8 mouse cellular contexts compared by ENCODE assay signal in genomic region chr11:102061236-102061940, GRCm38 (mm10). TPM values are rescaled to one million over a fixed set of nuclear protein-coding genes. Genes with fewer than 3 reads are reported as not detected.
DNase-seq lines count a peak whose midpoint lies in the region; ATAC-seq and TF ChIP-seq lines count a peak whose summit lies in the region.

No protein-coding gene starts in this region.

- ATAC-seq in CD4-positive, CD25-positive, alpha-beta regulatory T cell, adult 4 months, result peak; percentile 37
- ATAC-seq in forebrain, embryonic 12.5 days (ENCODE audit: low FRiP score), result peak; percentile 85
- peak; percentile 72 for ATAC-seq in heart, postnatal 0 days (ENCODE audit: insufficient read depth, low read depth)
- ATAC-seq in liver, embryonic 14.5 days (ENCODE audit: insufficient read depth), result peak; percentile 50; the same call in 1 of the 2 replicates
- ATAC-seq in stomach, embryonic 16.5 days (ENCODE audit: insufficient read depth, low FRiP score), result peak; percentile 74; the same call in 1 of the 2 replicates

- peak; percentile 73 for DNase-seq in c-Kit-positive CD71-positive TER-119-negative erythroid progenitor cells, embryonic 14.5 days (ENCODE audit: low read depth)
- peak; percentile 65 for DNase-seq in heart, postnatal 0 days (ENCODE audit: low spot score)
- DNase-seq in kidney, postnatal 36 days, result peak; percentile 75 to 79
- peak; percentile 48 to 63 (median 55) for DNase-seq in liver, embryonic 14.5 days (ENCODE audit: low read depth in 3 of 3, low spot score in 3 of 3)
- peak; percentile 87 for DNase-seq in neural tube, embryonic 10.5 days (ENCODE audit: extremely low spot score, low spot score)

- peaks cover 8% of the 10 kb centered on the region for H3K4me1 ChIP-seq in forebrain, embryonic 12.5 days
- no peaks in the 10 kb centered on the region for H3K4me1 ChIP-seq in heart, postnatal 0 days (ENCODE audit: control insufficient read depth, insufficient read depth)
- H3K4me1 ChIP-seq in liver, embryonic 14.5 days (replicated peaks; ENCODE audit: control insufficient read depth in 2 of 2, insufficient read depth in 2 of 2, low read length in 1 of 2), result peaks cover 0 to 7% of the 10 kb centered on the region in 2 experiments; a peak in 2 of 4 replicates
- peaks cover 6% of the 10 kb centered on the region; the same call in 1 of the 2 replicates for H3K4me1 ChIP-seq in stomach, embryonic 16.5 days (ENCODE audit: control insufficient read depth, insufficient read depth, low read length)

- WGBS in forebrain, embryonic 12.5 days, result 2% methylated on average over 22 of the region's 23 CpGs
- 9% methylated on average over 23 of the region's 23 CpGs for WGBS in heart, postnatal 0 days
- 8% methylated on average over 23 of the region's 23 CpGs for WGBS in liver, embryonic 14.5 days (ENCODE audit: insufficient replicate concordance)
- WGBS in stomach, embryonic 16.5 days, result 3% methylated on average over 23 of the region's 23 CpGs

- peak overlapping the region; percentile 76 for H3K4me2 ChIP-seq in forebrain, embryonic 12.5 days
- peak overlapping the region; percentile 57 for H3K4me2 ChIP-seq in heart, postnatal 0 days (ENCODE audit: low read depth, low read length)
- peak overlapping the region; percentile 48 for H3K4me2 ChIP-seq in liver, embryonic 14.5 days (ENCODE audit: low read depth)
- peak overlapping the region; percentile 67 for H3K4me2 ChIP-seq in stomach, embryonic 16.5 days (ENCODE audit: low read depth, low read length)

- no peak overlapping the region for H3K27ac ChIP-seq in forebrain, embryonic 12.5 days
- no peak overlapping the region for H3K27ac ChIP-seq in heart, postnatal 0 days (ENCODE audit: low read depth)
- H3K27ac ChIP-seq in liver, embryonic 14.5 days, result no peak overlapping the region
- H3K27ac ChIP-seq in stomach, embryonic 16.5 days (ENCODE audit: low read length), result no peak overlapping the region

- TF ChIP-seq EP300 in heart, postnatal 0 days (IDR thresholded peaks at IDR 0.05; ENCODE audit: low read depth), result no peak
- TF ChIP-seq EP300 in liver, embryonic 14.5 days (IDR thresholded peaks at IDR 0.05; ENCODE audit: low read depth), result no peak

- H3K9me3 ChIP-seq in forebrain, embryonic 12.5 days, result no peaks in the 10 kb centered on the region
- no peaks in the 10 kb centered on the region for H3K9me3 ChIP-seq in heart, postnatal 0 days (replicated peaks; ENCODE audit: control insufficient read depth, low read length)
- no peaks in the 10 kb centered on the region for H3K9me3 ChIP-seq in liver, embryonic 14.5 days (ENCODE audit: control insufficient read depth, low read length)
- no peaks in the 10 kb centered on the region for H3K9me3 ChIP-seq in stomach, embryonic 16.5 days (replicated peaks; ENCODE audit: control insufficient read depth, low read length)

- peak overlapping the region; percentile 40 for H3K4me3 ChIP-seq in forebrain, embryonic 12.5 days (replicated peaks)
- H3K4me3 ChIP-seq in heart, postnatal 0 days (ENCODE audit: low read depth, low read length), result 0 out of 2 replicates have a peak overlapping the region, but pooled peaks have one; percentile 24
- peak overlapping the region in 1 of 2 experiments; percentile 26; a peak in 2 of 4 replicates for H3K4me3 ChIP-seq in liver, embryonic 14.5 days (ENCODE audit: insufficient read depth in 1 of 2, low read depth in 2 of 2, low read length in 2 of 2)
- peak overlapping the region; percentile 39 for H3K4me3 ChIP-seq in stomach, embryonic 16.5 days (replicated peaks; ENCODE audit: low read length)

- H3K27me3 ChIP-seq in forebrain, embryonic 12.5 days, result peaks cover 16% of the 10 kb centered on the region
- no peaks in the 10 kb centered on the region for H3K27me3 ChIP-seq in heart, postnatal 0 days (ENCODE audit: control insufficient read depth, insufficient read depth, low read length)
- no peaks in the 10 kb centered on the region for H3K27me3 ChIP-seq in liver, embryonic 14.5 days (ENCODE audit: control insufficient read depth, insufficient read depth, low read length)
- H3K27me3 ChIP-seq in stomach, embryonic 16.5 days (ENCODE audit: control insufficient read depth, insufficient read depth, low read length), result no peaks in the 10 kb centered on the region; the same call in 1 of the 2 replicates

- H3K9ac ChIP-seq in forebrain, embryonic 12.5 days, result peak overlapping the region; percentile 65
- H3K9ac ChIP-seq in heart, postnatal 0 days (replicated peaks; ENCODE audit: low read depth, low read length), result no peak overlapping the region
- no peak overlapping the region for H3K9ac ChIP-seq in liver, embryonic 14.5 days (replicated peaks)
- peak overlapping the region; percentile 52; the same call in 1 of the 2 replicates for H3K9ac ChIP-seq in stomach, embryonic 16.5 days (ENCODE audit: low read length)

- TF ChIP-seq CTCF in heart, postnatal 0 days (IDR thresholded peaks at IDR 0.05; ENCODE audit: low read depth), result peak; percentile 93
- peak; percentile 98 for TF ChIP-seq CTCF in liver, embryonic 14.5 days (IDR thresholded peaks at IDR 0.05; ENCODE audit: low read depth)

- H3K36me3 ChIP-seq in forebrain, embryonic 12.5 days (replicated peaks), result peaks cover 48% of the 10 kb centered on the region
- no peaks in the 10 kb centered on the region; the same call in 1 of the 2 replicates for H3K36me3 ChIP-seq in heart, postnatal 0 days (replicated peaks; ENCODE audit: control insufficient read depth, insufficient read depth, low read length)
- peaks cover 20% of the 10 kb centered on the region for H3K36me3 ChIP-seq in liver, embryonic 14.5 days (replicated peaks; ENCODE audit: control insufficient read depth, insufficient read depth, low read depth)
- H3K36me3 ChIP-seq in stomach, embryonic 16.5 days (ENCODE audit: control insufficient read depth, insufficient read depth, low read length), result no peaks in the 10 kb centered on the region

RNA-seq across cellular contexts. Expression of gene Cd300lg, which starts 20.1 kb away (rescaled TPM):
- not detected for polyA plus RNA-seq in CD4-positive, CD25-positive, alpha-beta regulatory T cell, adult 4 months (2017; shearing (Covaris generic))
- 0.17 and 0.23 TPM in 2 replicates for polyA plus RNA-seq in forebrain, embryonic 12.5 days (2016; fragmentation: Nextera tagmentation; extraction: Ambion mirVana)
- total RNA-seq in heart, postnatal 0 days (2014; rRNA removed; ENCODE audit: low replicate concordance), result 23.0 and 79.5 TPM in 2 replicates
- polyA plus RNA-seq in heart, postnatal 0 days (2015; fragmentation: Nextera tagmentation; extraction: Ambion mirVana), result 22.9 and 24.0 TPM in 2 replicates
- polyA plus RNA-seq in liver, embryonic 14.5 days (2012; rRNA removed), result 0.29 and 0.38 TPM in 2 replicates
- polyA plus RNA-seq in liver, embryonic 14.5 days (2014; fragmentation: Nextera tagmentation; extraction: Ambion mirVana), result 0.56 and 0.59 TPM in 2 replicates
- polyA plus RNA-seq in stomach, embryonic 16.5 days (2015; fragmentation: Nextera tagmentation; extraction: Ambion mirVana), result 2.9 and 3.5 TPM in 2 replicates

RNA-seq across cellular contexts. Expression of gene Mpp2, which starts 26.9 kb away (rescaled TPM):
- 1 to 10 TPM; 1.3 to 3.6 TPM for polyA plus RNA-seq in CD4-positive, CD25-positive, alpha-beta regulatory T cell, adult 4 months (2017; shearing (Covaris generic))
- polyA plus RNA-seq in forebrain, embryonic 12.5 days (2016; fragmentation: Nextera tagmentation; extraction: Ambion mirVana), result 24.9 and 27.9 TPM in 2 replicates
- total RNA-seq in heart, postnatal 0 days (2014; rRNA removed; ENCODE audit: low replicate concordance), result 6.0 and 12.1 TPM in 2 replicates
- polyA plus RNA-seq in heart, postnatal 0 days (2015; fragmentation: Nextera tagmentation; extraction: Ambion mirVana), result 2.1 and 2.3 TPM in 2 replicates
- 11.9 and 13.1 TPM in 2 replicates for polyA plus RNA-seq in liver, embryonic 14.5 days (2012; rRNA removed)
- 7.4 and 10.6 TPM in 2 replicates for polyA plus RNA-seq in liver, embryonic 14.5 days (2014; fragmentation: Nextera tagmentation; extraction: Ambion mirVana)
- polyA plus RNA-seq in stomach, embryonic 16.5 days (2015; fragmentation: Nextera tagmentation; extraction: Ambion mirVana), result 7.9 and 8.3 TPM in 2 replicates

RNA-seq across cellular contexts. Expression of gene Mpp3, which starts 33.1 kb away (rescaled TPM):
- polyA plus RNA-seq in CD4-positive, CD25-positive, alpha-beta regulatory T cell, adult 4 months (2017; shearing (Covaris generic)), result under 1 TPM in 1 of 2 experiments, not detected in 1; 0.42 TPM
- polyA plus RNA-seq in forebrain, embryonic 12.5 days (2016; fragmentation: Nextera tagmentation; extraction: Ambion mirVana), result 35.7 and 37.6 TPM in 2 replicates
- total RNA-seq in heart, postnatal 0 days (2014; rRNA removed; ENCODE audit: low replicate concordance), result 4.9 and 8.0 TPM in 2 replicates
- 1.7 and 2.2 TPM in 2 replicates for polyA plus RNA-seq in heart, postnatal 0 days (2015; fragmentation: Nextera tagmentation; extraction: Ambion mirVana)
- polyA plus RNA-seq in liver, embryonic 14.5 days (2012; rRNA removed), result 0.21 and 0.27 TPM in 2 replicates
- polyA plus RNA-seq in liver, embryonic 14.5 days (2014; fragmentation: Nextera tagmentation; extraction: Ambion mirVana), result not detected in 2 replicates
- 7.4 and 9.6 TPM in 2 replicates for polyA plus RNA-seq in stomach, embryonic 16.5 days (2015; fragmentation: Nextera tagmentation; extraction: Ambion mirVana)

RNA-seq across cellular contexts. Expression of gene Ppy, which starts 39.7 kb away (rescaled TPM):
- polyA plus RNA-seq in CD4-positive, CD25-positive, alpha-beta regulatory T cell, adult 4 months (2017; shearing (Covaris generic)), result not detected
- not detected in 2 replicates for polyA plus RNA-seq in forebrain, embryonic 12.5 days (2016; fragmentation: Nextera tagmentation; extraction: Ambion mirVana)
- not detected in 2 replicates for total RNA-seq in heart, postnatal 0 days (2014; rRNA removed; ENCODE audit: low replicate concordance)
- polyA plus RNA-seq in heart, postnatal 0 days (2015; fragmentation: Nextera tagmentation; extraction: Ambion mirVana), result not detected in 2 replicates
- not detected in 2 replicates for polyA plus RNA-seq in liver, embryonic 14.5 days (2012; rRNA removed)
- not detected in 2 replicates for polyA plus RNA-seq in liver, embryonic 14.5 days (2014; fragmentation: Nextera tagmentation; extraction: Ambion mirVana)
- polyA plus RNA-seq in stomach, embryonic 16.5 days (2015; fragmentation: Nextera tagmentation; extraction: Ambion mirVana), result 6.0 and 6.7 TPM in 2 replicates

RNA-seq across cellular contexts. Expression of gene Pyy, which starts 46.2 kb away (rescaled TPM):
- not detected for polyA plus RNA-seq in CD4-positive, CD25-positive, alpha-beta regulatory T cell, adult 4 months (2017; shearing (Covaris generic))
- not detected in 2 replicates for polyA plus RNA-seq in forebrain, embryonic 12.5 days (2016; fragmentation: Nextera tagmentation; extraction: Ambion mirVana)
- not detected in 2 replicates for total RNA-seq in heart, postnatal 0 days (2014; rRNA removed; ENCODE audit: low replicate concordance)
- polyA plus RNA-seq in heart, postnatal 0 days (2015; fragmentation: Nextera tagmentation; extraction: Ambion mirVana), result not detected in 2 replicates
- polyA plus RNA-seq in liver, embryonic 14.5 days (2012; rRNA removed), result 0.22 and 0.57 TPM in 2 replicates
- not detected in 2 replicates for polyA plus RNA-seq in liver, embryonic 14.5 days (2014; fragmentation: Nextera tagmentation; extraction: Ambion mirVana)
- 40.5 and 56.0 TPM in 2 replicates for polyA plus RNA-seq in stomach, embryonic 16.5 days (2015; fragmentation: Nextera tagmentation; extraction: Ambion mirVana)

Comparison
In these comparisons a context has a peak if more than half of its experiments do, and no peak if none do; other contexts are left out.
1. H3K9ac ChIP-seq: peak in forebrain, embryonic 12.5 days (single experiment) and stomach, embryonic 16.5 days (single experiment); none in heart, postnatal 0 days (single experiment) and liver, embryonic 14.5 days (single experiment).
2. Peak in every context shown above with its lines, with median percentiles within 50 percentile points of each other: ATAC-seq, DNase-seq and H3K4me2 ChIP-seq.